Mouse (Mus musculus): ENCODE results near the gene Eya3.

Gene Eya3

GRCm38 (mm10) chr4:132638461-132639190, at the start of gene Eya3:
Gene Eya3, plus strand, starts transcription at chr4:132638987.
- ChIA-PET CTCF (interaction anchor here in 2 of 4 experiments (0.8 to 1.0 kb wide), 2 partner anchors 18 to 123 kb away, joined by 5 read pairs; no protein-coding TSS in a partner anchor), POLR2A (interaction anchor here in 2 of 4 experiments (0.6 to 10.9 kb wide), 18 partner anchors 9 to 456 kb away, joined by 3 to 82 read pairs (median 4); no protein-coding TSS in a partner anchor)

DNA sequence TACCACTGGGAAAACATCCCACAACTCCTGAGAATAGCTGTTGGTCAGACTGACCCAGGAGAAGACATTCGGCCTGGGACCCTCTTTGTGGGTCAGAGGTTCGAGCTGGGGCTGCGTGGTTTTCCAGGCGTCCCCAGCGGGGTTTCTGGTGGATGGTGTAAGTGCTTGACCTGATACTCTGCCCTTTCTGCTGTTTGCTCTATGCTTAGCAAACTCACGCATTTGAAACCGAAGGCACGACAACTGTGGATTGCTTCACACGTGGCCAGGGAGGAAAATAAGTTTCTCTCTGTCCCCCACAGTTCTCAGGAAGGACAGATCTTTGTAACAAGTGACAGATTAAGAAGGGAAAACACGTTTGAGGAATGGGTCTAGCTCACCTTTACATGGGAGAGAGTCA, 48.1 kb upstream of the Eya3 start:
- ChIA-PET CTCF (interaction anchor here in 1 of 4 experiments (1.1 to 2.2 kb wide), 3 partner anchors 31 to 233 kb away, joined by 3 to 7 read pairs (median 3); no protein-coding TSS in a partner anchor), POLR2A (interaction anchor here in 2 of 4 experiments (0.6 to 2.3 kb wide), 10 partner anchors 11 to 197 kb away, joined by 3 to 13 read pairs (median 4); no protein-coding TSS in a partner anchor)

DNA sequence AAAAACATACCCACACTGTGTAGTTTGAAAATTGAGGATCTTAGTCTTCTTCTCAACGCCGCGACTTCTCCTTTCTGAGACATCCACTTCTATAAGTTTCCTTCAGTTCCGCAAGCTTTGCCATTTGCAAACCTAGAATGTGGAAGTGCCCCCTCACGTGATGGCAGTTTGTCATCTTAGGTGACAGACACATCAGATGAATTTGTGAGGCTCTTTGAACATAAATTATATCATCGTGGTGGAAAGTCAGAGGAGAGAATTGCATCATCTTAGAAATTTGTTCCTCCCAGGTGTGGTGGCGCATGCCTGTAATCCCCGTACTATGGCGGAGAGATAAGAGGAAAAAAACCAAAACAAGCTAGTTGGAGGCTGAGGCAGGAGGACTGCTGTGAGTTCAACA, 45.8 kb upstream of the Eya3 start:
- ChIA-PET POLR2A (interaction anchor here in 2 of 4 experiments (0.7 to 5.5 kb wide), 18 partner anchors 8 to 250 kb away, joined by 3 to 55 read pairs (median 5); partner anchors contain the start of gene Ppp1r8 (in 1 of the 2)), CTCF (interaction anchor here in 3 of 4 experiments (0.5 to 1.7 kb wide), 7 partner anchors 9 to 231 kb away, joined by 3 to 7 read pairs (median 4); no protein-coding TSS in a partner anchor)

DNA sequence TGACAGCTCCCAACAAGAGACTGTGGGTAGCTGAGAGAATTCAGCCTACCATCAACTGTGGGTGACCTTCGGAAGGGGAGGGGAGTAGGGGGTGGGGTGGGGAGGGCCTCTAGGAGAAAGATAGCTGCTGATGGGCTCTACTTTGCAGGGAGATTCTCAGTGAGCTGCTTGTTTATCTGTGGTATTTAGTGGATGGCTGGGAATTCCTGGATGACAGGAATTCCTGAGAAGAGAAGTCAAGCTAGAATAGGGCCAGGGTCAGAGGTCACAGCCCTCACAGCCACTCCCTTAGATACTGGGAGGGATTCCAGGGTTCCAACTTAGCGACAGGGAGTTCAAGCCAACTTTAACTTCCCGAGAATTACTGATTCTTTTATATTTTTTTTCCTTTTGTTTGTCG, 44.6 kb upstream of the Eya3 start:
- ChIA-PET POLR2A (interaction anchor here (0.5 to 5.5 kb wide), 36 partner anchors 9 to 249 kb away, joined by 3 to 55 read pairs (median 4); partner anchors contain the start of genes Ppp1r8 (in 2 of the 4) and Sesn2 (in 1 of the 4)), CTCF (interaction anchor here in 3 of 4 experiments (0.5 to 1.7 kb wide), 10 partner anchors 19 to 612 kb away, joined by 3 to 10 read pairs (median 4); no protein-coding TSS in a partner anchor)

- ChIA-PET POLR2A (interaction anchor here in 3 of 4 experiments (0.6 to 1.2 kb wide), 5 partner anchors 29 to 131 kb away, joined by 3 to 4 read pairs (median 3); no protein-coding TSS in a partner anchor), CTCF (interaction anchor here in 3 of 4 experiments (0.6 to 0.7 kb wide), 15 partner anchors 9 to 442 kb away, joined by 3 to 10 read pairs (median 4); partner anchors contain the start of gene Ptafr (in 1 of the 3))
Measured at GRCm38 (mm10) chr4:132598861-132599260, 39.9 kb upstream of the Eya3 start.

DNA sequence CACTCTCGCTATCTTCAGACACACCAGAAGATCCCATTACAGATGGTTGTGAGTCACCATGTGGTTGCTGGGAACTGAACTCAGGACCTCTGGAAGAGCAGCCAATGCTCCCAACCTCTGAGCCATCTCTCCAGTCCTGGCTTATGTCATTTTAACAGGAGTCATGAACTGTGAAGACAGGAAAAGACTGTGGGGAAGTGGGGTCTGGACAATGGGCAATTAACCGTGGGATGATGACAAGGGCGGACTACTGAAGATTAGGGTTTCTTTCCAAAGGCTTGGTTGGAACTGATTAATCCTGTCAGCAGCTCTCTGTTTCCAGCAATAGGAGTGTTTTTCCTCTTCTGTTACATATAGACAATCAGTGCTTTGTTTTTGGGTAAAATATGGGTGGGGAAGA, 39.0 kb upstream of the Eya3 start:
- CTCF ChIA-PET = no interaction called here
- POLR2A ChIA-PET = no interaction called here

DNA sequence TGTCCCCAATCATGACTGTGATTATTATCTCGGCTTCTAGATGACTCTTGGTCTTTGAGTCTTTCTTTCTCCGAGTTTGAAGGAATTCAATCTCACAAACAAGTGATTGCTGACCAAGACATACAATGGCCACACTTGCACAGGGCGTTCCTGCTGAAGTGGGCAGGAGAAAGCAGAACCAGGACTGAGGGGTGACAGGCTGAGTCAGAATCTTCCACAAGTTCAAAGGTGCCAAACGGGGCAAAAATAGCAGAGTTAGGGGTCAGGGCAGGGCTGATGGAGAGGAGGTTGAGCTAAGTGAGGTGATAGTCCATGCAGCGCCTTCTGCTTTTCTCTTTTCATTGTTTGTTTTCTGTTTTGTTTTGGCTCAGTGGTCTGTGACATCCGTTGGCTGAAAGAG, 38.3 kb upstream of the Eya3 start:
- CTCF ChIA-PET = interaction anchor here in 1 of 4 experiments (0.9 kb wide), 1 partner anchor 196 kb away, joined by 3 read pairs; the partner anchor contains the start of gene Themis2
- POLR2A ChIA-PET = interaction anchor here in 2 of 4 experiments (0.9 to 1.7 kb wide), 6 partner anchors 11 to 85 kb away, joined by 3 to 5 read pairs (median 4); no protein-coding TSS in a partner anchor

GRCm38 (mm10) chr4:132601242-132601641, 37.5 kb upstream of the Eya3 start:
- ChIA-PET CTCF (interaction anchor here in 2 of 4 experiments (0.9 to 1.5 kb wide), 3 partner anchors 9 to 195 kb away, joined by 3 to 6 read pairs (median 4); partner anchors contain the start of gene Themis2 (in 1 of the 2)), POLR2A (interaction anchor here in 3 of 4 experiments (0.6 to 2.1 kb wide), 14 partner anchors 9 to 931 kb away, joined by 3 to 7 read pairs (median 3); partner anchors contain the start of gene Smpdl3b (in 1 of the 3))

GRCm38 (mm10) chr4:132603468-132603867, 35.3 kb upstream of the Eya3 start:
- POLR2A ChIA-PET = interaction anchor here in 2 of 4 experiments (0.6 to 1.5 kb wide), 5 partner anchors 8 to 135 kb away, joined by 3 to 7 read pairs (median 5); no protein-coding TSS in a partner anchor
- CTCF ChIA-PET = interaction anchor here in 2 of 4 experiments (0.6 to 1.2 kb wide), 2 partner anchors 17 to 32 kb away, joined by 3 read pairs; no protein-coding TSS in a partner anchor

GRCm38 (mm10) chr4:132605816-132606215, 33.0 kb upstream of the Eya3 start:
- ChIA-PET POLR2A (interaction anchor here in 2 of 4 experiments (0.8 to 1.6 kb wide), 3 partner anchors 13 to 28 kb away, joined by 3 to 5 read pairs (median 3); no protein-coding TSS in a partner anchor), CTCF (interaction anchor here in 1 of 4 experiments (0.6 kb wide), 1 partner anchor 525 kb away, joined by 7 read pairs; no protein-coding TSS in a partner anchor)

- ChIA-PET POLR2A (interaction anchor here in 3 of 4 experiments (0.6 to 5.7 kb wide), 32 partner anchors 12 to 338 kb away, joined by 3 to 55 read pairs (median 4); partner anchors contain the start of genes Eya3 (in 1 of the 3), Sesn2 (in 1 of the 3) and Smpdl3b (in 1 of the 3)), CTCF (interaction anchor here in 3 of 4 experiments (0.5 to 2.3 kb wide), 8 partner anchors 9 to 215 kb away, joined by 3 to 8 read pairs (median 5); no protein-coding TSS in a partner anchor)
Measured at GRCm38 (mm10) chr4:132608147-132608546, 30.6 kb upstream of the Eya3 start.

GRCm38 (mm10) chr4:132610301-132610984, 28.3 kb upstream of the Eya3 start:
- CTCF ChIA-PET = interaction anchor here in 2 of 4 experiments (0.7 to 1.8 kb wide), 6 partner anchors 10 to 429 kb away, joined by 3 to 6 read pairs (median 4); no protein-coding TSS in a partner anchor
- POLR2A ChIA-PET = interaction anchor here in 3 of 4 experiments (0.6 to 5.7 kb wide), 11 partner anchors 9 to 340 kb away, joined by 3 to 55 read pairs (median 4); partner anchors contain the start of gene Rpa2 (in 1 of the 3)

- POLR2A ChIA-PET = interaction anchor here in 3 of 4 experiments (0.7 to 5.7 kb wide), 23 partner anchors 8 to 341 kb away, joined by 3 to 55 read pairs (median 3); partner anchors contain the start of genes Ppp1r8 (in 1 of the 3) and Rpa2 (in 1 of the 3)
Measured at GRCm38 (mm10) chr4:132611320-132611719, 27.5 kb upstream of the Eya3 start.

DNA sequence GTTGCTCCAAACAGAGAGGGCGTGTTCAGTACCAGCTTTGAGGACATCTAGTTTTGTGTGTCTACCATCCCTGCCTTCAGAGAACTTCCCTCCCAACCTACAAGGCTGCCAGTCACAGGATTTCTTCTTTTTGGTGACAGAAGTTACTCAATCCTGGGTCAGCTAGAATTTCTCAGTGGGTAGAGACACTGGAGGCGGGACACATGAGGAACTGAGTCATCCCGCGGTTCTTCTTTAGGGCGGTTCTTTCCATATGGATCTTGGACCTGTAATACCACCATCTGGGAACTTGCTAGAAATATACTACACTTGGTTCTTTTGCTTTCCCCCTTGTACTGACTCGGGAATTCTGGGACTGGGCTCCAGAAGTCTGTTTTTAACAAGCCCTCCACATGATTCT, 20.9 kb upstream of the Eya3 start:
- ChIA-PET CTCF (interaction anchor here in 1 of 4 experiments (1.2 kb wide), 1 partner anchor 23 kb away, joined by 3 read pairs; no protein-coding TSS in a partner anchor), POLR2A (no interaction called here)

More at GRCm38 (mm10) chr4:132611320-132611719, 27.5 kb upstream of the Eya3 start:
- CTCF ChIA-PET = interaction anchor here (0.6 to 1.8 kb wide), 8 partner anchors 9 to 282 kb away, joined by 3 to 8 read pairs (median 4); partner anchors contain the start of gene Trnau1ap (in 1 of the 4)

GRCm38 (mm10) chr4:132618850-132619375, 19.9 kb upstream of the Eya3 start:
- CTCF ChIA-PET = interaction anchor here in 3 of 4 experiments (0.8 to 1.8 kb wide), 5 partner anchors 10 to 62 kb away, joined by 3 to 9 read pairs (median 4); no protein-coding TSS in a partner anchor
- POLR2A ChIA-PET = interaction anchor here (0.5 to 4.0 kb wide), 8 partner anchors 10 to 1952 kb away, joined by 3 to 19 read pairs (median 4); partner anchors contain the start of genes Ppp1r8 (in 1 of the 4) and Sesn2 (in 1 of the 4)

GRCm38 (mm10) chr4:132620134-132620533, 18.7 kb upstream of the Eya3 start:
- ChIA-PET POLR2A (interaction anchor here in 3 of 4 experiments (0.6 to 4.0 kb wide), 17 partner anchors 9 to 882 kb away, joined by 3 to 19 read pairs (median 4); partner anchors contain the start of genes Ppp1r8 (in 1 of the 3) and Sesn2 (in 1 of the 3)), CTCF (interaction anchor here (0.5 to 1.8 kb wide), 40 partner anchors 8 to 820 kb away, joined by 3 to 19 read pairs (median 4); partner anchors contain the start of gene Eya3 (in 1 of the 4))

All from embryonic stem cell, embryonic (primary cell).